Mouse (Mus musculus): ENCODE measurements at regions not wholly inside any gene's neighbourhood (a gene's known extent, or its start where the extent isn't known, plus 50 kb on each side); places are given as distances from the start of the nearest gene placed in this dataset.
A peak's percentile ranks its signal among the peaks of the same experiment; 100 is the strongest.

DNA sequence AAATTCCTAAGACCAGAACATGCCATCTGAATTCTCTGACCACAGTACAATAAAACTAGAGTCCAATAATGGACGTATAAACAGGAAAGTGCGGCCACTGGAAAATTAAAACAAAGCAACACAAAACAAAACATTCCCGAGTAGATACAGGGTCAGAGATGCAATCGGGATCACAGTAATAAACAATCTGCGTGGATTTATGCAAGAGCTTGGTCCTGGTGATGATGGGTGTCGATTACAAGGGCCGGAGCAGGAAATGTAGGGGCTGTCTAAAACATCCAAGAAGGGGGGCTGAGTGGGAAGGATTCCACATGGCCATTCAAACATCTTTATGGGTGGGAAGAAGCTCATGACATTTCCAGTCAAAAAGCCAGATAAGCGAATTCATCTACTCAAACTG lies 78.6 kb downstream of the Ackr3 start:
- TF ChIP-seq CTCF (IDR thresholded peaks at IDR 0.05): no peak
- peak; percentile 85 for TF ChIP-seq EP300 (IDR thresholded peaks at IDR 0.05)
